Comparison of ENCODE assay signal across 8 mouse cellular contexts in the genomic region with DNA sequence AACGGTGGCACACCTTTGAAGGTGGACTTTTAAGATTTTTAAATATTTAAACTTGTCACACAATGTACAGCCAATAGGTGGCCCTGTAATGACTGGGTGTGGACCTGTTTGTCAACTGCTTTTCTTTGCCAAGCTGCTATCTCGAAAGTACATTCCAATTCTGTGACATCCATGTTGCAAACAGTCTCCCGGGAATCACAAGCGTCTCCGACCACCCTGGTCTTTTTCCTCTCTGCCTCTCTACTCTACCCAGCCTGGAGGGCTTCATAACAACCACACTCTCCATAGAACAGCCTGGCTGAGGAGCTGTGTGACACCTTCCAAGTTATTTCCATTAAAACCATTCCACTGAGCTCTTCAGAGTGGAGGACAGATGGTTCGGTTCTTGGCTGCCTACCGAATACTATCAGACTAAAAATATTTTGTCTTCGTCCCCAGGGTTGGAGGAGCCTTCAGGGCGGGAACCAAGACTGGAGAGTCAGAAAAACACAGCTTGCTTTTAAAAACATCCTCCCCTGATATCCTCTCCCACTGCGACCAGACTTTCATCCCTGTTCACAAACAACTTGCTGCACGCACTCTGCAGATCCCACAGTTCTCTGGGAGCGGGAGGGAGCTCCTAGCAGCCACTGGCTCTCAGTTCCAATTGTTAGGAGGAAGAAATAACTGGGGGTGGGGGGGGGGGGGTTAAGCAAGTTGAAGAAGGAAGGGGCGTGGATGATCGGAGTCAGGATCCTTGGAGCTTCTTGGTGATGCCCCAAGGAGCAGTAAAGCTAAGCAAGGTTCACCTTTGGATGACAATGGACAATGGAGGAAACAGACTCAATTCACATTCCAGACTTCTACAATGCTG.
DNase-seq lines count a peak whose midpoint lies in the region; ATAC-seq and TF ChIP-seq lines count a peak whose summit lies in the region.

No protein-coding gene starts in this region.

- no peaks in the 10 kb centered on the region for H3K36me3 ChIP-seq in kidney, adult 2 months (ENCODE audit: control insufficient read depth, insufficient read depth, low read length)
- H3K36me3 ChIP-seq in limb, embryonic 14.5 days (ENCODE audit: control insufficient read depth, insufficient read depth, low read length) = no peaks in the 10 kb centered on the region
- no peaks in the 10 kb centered on the region for H3K36me3 ChIP-seq in stomach, embryonic 16.5 days (ENCODE audit: control insufficient read depth, insufficient read depth, low read length)

- TF ChIP-seq CTCF in kidney, adult 2 months (conservative IDR thresholded peaks at IDR 0.05; ENCODE audit: insufficient read depth, insufficient read length, low read depth, low read length) = no peak

- H3K9me3 ChIP-seq in limb, embryonic 14.5 days (ENCODE audit: control insufficient read depth, low read length) = no peaks in the 10 kb centered on the region
- no peaks in the 10 kb centered on the region for H3K9me3 ChIP-seq in stomach, embryonic 16.5 days (replicated peaks; ENCODE audit: control insufficient read depth, low read length)

- H3K4me1 ChIP-seq in kidney, adult 2 months (ENCODE audit: control insufficient read depth, insufficient read depth, low read length) = no peaks in the 10 kb centered on the region
- H3K4me1 ChIP-seq in limb, embryonic 14.5 days (ENCODE audit: control insufficient read depth, insufficient read depth, low read length) = peaks cover 11% of the 10 kb centered on the region
- peaks cover 26% of the 10 kb centered on the region for H3K4me1 ChIP-seq in stomach, embryonic 16.5 days (ENCODE audit: control insufficient read depth, insufficient read depth, low read length)

- 43% methylated on average over 14 of the region's 14 CpGs for WGBS in kidney, adult 2 months
- WGBS in limb, embryonic 14.5 days = 75% methylated on average over 14 of the region's 14 CpGs
- WGBS in stomach, embryonic 16.5 days = 42% methylated on average over 14 of the region's 14 CpGs

- peak; percentile 89 for ATAC-seq in frontal cortex, adult (ENCODE audit: low TSS enrichment)
- no peak for ATAC-seq in limb, embryonic 14.5 days (ENCODE audit: low FRiP score, low read depth)
- ATAC-seq in stomach, embryonic 16.5 days (ENCODE audit: insufficient read depth, low FRiP score) = peak; percentile 61; the same call in 1 of the 2 replicates

- H3K27me3 ChIP-seq in kidney, adult 2 months (replicated peaks; ENCODE audit: control insufficient read depth, insufficient read depth, low read length) = no peaks in the 10 kb centered on the region
- H3K27me3 ChIP-seq in limb, embryonic 14.5 days (ENCODE audit: control insufficient read depth, insufficient read depth, low read length) = no peaks in the 10 kb centered on the region
- H3K27me3 ChIP-seq in stomach, embryonic 16.5 days (ENCODE audit: control insufficient read depth, insufficient read depth, low read length) = no peaks in the 10 kb centered on the region

- no peak for TF ChIP-seq POLR2A in kidney, adult 2 months (IDR thresholded peaks at IDR 0.05; ENCODE audit: low read depth, low read length)
- no peak for TF ChIP-seq POLR2A in limb, embryonic 14.5 days (IDR thresholded peaks at IDR 0.05; ENCODE audit: borderline replicate concordance, extremely low read depth, insufficient read depth, insufficient read length)

- H3K4me2 ChIP-seq in limb, embryonic 14.5 days (replicated peaks; ENCODE audit: low read depth, low read length, severe bottlenecking) = no peak overlapping the region
- H3K4me2 ChIP-seq in stomach, embryonic 16.5 days (ENCODE audit: low read depth, low read length) = peak overlapping the region; percentile 20; the same call in 1 of the 2 replicates

- no peak overlapping the region for H3K4me3 ChIP-seq in kidney, adult 2 months (ENCODE audit: insufficient read depth, low read depth, low read length)
- no peak overlapping the region for H3K4me3 ChIP-seq in limb, embryonic 14.5 days (replicated peaks; ENCODE audit: low read length)
- H3K4me3 ChIP-seq in stomach, embryonic 16.5 days (replicated peaks; ENCODE audit: low read length) = no peak overlapping the region

- no peak overlapping the region for H3K9ac ChIP-seq in limb, embryonic 14.5 days (ENCODE audit: low read depth, low read length, severe bottlenecking)
- peak overlapping the region; percentile 16; the same call in 1 of the 2 replicates for H3K9ac ChIP-seq in stomach, embryonic 16.5 days (ENCODE audit: low read length)

- H3K27ac ChIP-seq in kidney, adult 2 months (ENCODE audit: insufficient read depth, low read depth, low read length) = peak overlapping the region; percentile 71
- H3K27ac ChIP-seq in limb, embryonic 14.5 days (replicated peaks; ENCODE audit: low read depth, low read length) = peak overlapping the region; percentile 13
- peak overlapping the region; percentile 82 for H3K27ac ChIP-seq in stomach, embryonic 16.5 days (ENCODE audit: low read length)

- DNase-seq in kidney, adult 2 months = peak; percentile 69
- no peak for DNase-seq in kidney, adult 18-20 months
- DNase-seq in brain, adult 2 months (ENCODE audit: low read depth, low spot score) = peak; percentile 96
- DNase-seq in heart, postnatal 4 days = peak; percentile 65
- no peak for DNase-seq in limb, embryonic 14.5 days (ENCODE audit: low spot score)
- no peak for DNase-seq in MN1 (ENCODE audit: low spot score)

Comparison
In these comparisons a context has a peak if more than half of its experiments do, and no peak if none do; other contexts are left out.
1. DNase-seq: peak in kidney, adult 2 months (single experiment), brain, adult 2 months (single experiment) and heart, postnatal 4 days (single experiment); none in kidney, adult 18-20 months (single experiment), limb, embryonic 14.5 days (single experiment) and MN1 (single experiment).
2. H3K27ac ChIP-seq: peak in every context shown above with its lines; median percentile 82 in stomach, embryonic 16.5 days; 71 in kidney, adult 2 months; 13 in limb, embryonic 14.5 days.